Mouse (Mus musculus) spleen, adult 12 weeks (tissue): ENCODE measurements around the gene Akap12.

Experiments used
- DNase-seq: peaks from one replicate; pipeline ENCODE4 v3.0.0; 2022; ENCODE audit warnings: low spot score

Akap12 gene

DNA sequence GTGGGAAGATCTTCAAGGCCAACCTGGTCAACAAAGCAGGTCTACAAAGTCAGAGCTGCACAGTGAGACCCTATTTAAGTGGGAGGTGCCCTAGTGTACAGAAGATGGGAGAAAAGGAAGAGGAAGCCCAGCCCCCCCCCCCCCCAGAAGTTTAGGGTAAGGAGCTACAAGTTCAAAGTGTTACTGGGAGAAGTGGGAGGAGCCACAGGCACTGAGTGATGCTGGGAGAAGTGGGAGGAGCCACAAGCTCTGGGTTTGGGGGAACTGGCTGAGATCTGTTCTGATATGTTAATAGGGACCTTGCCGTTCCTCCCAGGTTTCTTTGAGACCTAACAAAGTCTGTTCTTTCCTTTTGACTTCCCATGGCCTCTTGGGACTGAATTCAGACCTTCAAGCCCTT, 18.6 kb downstream of the Akap12 start:
- DNase-seq = no peak

DNA sequence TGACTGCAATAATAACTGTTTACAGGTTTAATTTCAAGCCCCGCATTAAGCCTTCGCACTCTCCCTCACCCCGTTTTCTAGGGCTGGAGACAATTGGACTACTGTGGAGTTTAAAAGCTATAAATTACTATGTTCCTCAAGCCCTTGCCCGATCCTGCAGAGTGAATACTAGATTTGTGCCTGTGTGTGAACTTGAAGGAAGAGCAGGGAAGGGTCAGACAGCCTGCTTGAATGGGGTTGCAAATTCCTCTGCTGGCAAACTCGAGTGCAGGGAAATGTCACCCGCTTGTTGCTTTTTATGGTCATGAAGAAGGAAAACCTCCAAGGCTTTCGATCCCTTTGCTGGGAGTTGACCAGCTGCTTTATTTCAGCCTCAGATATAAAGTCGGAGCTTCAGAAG, 19.6 kb downstream of the Akap12 start:
- DNase-seq = no peak

DNA sequence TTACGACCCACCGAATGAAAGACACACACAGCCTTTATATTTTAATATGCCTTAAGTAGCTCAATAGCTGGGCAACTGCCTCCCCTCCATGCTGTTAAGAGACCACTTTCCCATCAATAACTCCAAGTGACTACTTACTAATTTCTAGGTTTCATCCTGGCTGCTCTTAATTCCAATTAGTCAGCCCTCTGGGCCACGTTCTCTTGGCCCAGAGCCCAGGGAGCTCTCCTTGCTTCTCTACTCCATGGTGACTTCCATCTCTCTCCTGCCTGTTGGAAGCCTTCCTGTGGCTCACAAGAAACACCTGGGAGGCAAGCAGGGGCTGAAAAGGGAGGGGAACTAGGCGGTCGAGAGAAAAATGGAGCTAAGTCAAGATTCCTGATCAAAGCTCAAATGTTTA, 23.0 kb downstream of the Akap12 start:
- DNase-seq = no peak

DNA sequence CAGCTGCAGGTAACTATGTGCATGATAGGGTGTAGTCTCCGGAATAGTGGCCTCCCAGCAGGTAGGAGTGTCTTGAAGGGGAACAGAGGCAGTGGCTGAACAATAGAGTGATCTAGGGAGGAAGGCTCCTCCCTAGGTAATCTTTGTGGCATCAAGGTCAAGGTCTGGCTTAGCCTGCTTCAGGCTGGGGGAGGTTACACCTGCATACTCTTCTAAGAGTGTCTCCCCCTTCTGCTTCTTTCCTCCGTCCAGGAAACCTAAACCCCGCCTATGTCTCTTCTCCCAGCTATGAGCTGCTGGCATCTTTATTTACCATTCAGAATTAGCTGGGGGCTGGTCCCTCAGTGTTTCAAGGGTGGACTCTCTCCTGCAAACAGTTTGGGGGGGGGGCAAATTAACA, 23.5 kb downstream of the Akap12 start:
- no peak for DNase-seq

DNA sequence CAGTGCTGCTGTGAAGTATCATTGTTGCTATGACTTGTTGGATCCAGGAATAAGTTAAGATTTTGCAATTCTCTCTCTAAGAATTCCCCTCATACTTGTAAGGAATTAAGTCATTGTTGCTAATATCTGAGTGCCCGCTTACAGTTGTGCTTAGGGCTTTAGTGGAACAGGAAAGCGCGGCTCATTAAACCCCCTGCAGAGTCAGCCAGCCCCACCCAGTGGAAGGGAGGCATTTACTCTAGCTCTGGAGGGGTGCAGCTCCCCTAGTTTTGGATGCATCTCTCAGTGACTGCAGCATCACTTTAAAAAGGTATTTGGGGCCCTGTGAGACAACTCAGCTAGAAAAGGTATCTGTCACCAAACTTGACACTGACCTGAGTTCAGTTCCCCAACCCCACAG, 24.0 kb downstream of the Akap12 start:
- no peak for DNase-seq

DNA sequence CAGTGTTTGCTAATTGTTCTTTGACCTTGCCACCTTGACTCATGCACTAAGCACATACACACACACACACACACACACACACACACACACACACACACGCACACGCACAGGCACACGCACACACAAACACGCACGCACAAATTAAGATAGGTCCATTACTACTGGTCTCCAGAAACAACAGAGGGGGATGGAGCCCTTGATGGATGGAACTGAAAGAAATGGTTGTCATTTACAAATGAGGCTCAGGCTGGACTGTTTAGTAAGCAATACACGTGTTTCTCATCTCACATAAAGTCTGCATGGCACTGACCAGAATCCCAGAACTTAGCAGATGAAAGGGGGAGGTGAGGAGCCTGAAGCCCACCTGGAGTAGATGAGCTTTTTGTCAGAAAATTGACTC, 24.4 kb downstream of the Akap12 start:
- no peak for DNase-seq

DNA sequence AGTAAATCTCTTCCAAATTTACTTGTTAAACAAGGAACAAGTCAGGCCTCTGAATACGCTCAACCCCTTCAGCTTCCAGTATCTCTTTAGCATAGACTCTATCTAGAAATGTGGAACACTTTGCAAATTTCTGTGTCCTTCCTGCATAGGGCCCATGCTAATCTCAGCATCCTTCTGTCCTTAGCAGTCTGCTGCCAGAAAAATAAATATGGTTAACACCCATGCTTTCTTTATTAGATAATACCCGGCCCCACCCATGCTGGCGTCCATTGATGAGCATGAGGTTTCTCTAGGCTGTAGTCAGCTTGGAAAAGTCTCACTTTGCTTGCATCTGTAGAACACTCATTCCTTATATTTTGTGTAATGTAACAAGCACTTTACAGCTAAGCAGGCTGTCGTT, 27.2 kb downstream of the Akap12 start:
- no peak for DNase-seq

DNA sequence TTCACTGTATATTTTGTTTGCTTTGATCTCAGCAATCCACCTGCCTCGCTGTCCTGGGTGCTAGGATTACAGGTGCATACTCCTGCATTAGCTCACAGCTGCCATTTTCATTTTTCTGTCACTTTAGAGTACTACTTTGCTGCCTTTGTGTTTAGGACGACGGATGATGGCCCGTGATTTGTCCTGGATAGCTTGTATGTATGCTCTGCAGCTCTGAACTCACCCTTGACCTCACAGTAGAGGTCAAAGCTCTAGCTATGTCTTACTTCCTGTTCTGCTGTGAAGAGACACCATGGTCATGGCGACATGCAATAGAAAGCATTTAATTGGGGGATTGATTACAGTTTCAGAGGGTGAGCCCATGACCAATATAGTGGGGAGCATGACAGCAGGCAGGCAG, 37.4 kb downstream of the Akap12 start:
- no peak for DNase-seq

DNA sequence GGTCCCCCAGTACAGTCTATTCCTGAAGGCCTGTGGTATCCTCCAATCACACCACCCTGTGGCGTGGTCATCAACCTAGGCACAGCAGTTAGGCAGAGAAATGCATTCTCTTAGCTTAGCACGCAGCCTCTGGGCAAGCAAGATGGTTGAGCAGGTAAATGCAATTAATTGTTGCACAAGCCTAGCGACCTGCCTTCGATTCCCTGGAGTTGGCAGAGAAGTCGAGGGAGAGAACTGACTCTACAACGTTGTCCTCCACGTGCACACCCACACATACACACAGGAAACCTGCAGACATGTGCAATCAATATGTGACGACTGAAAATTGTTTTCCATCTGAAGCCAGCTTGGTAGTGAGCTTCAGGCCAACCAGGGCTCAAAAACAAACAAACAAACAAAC, 57.7 kb downstream of the Akap12 start:
- DNase-seq = no peak

DNA sequence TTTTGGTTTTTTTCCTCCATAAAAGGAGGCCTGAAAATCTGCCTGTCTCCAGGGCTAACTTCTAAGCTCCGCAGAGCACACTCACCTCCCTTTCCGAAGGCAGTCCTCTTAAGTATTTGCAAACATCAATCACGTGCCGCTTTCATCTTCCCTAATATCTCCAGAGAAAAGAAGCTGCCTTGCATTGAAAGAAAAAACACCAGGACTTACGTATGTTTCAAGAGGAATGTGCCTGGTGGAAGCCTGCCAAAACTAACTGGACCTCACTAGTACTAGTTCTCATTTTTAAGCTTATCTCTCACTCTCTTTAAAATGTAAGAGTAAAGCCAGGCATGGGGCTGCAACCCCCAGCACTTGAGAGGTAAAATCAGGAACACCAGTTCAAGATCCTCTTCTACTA, 59.4 kb downstream of the Akap12 start:
- DNase-seq = no peak

DNA sequence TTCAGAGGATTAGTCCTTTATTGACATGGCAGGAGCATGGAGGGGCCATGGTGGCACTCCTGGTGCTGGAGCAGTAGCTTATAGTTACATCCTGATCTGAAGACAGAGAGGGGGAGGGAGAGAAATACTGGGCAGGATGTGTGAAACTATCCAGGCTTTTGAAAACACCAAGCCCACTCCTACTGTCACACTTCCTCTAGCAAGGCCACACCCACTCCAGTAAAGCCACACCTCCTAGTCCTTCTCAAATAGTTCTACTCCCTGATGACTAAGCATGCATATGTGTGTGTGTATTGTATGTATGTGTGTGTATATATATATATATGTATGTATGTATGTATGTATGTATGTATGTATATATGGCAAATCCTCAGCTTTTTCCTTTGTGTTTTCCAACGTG, 61.5 kb downstream of the Akap12 start:
- no peak for DNase-seq

DNA sequence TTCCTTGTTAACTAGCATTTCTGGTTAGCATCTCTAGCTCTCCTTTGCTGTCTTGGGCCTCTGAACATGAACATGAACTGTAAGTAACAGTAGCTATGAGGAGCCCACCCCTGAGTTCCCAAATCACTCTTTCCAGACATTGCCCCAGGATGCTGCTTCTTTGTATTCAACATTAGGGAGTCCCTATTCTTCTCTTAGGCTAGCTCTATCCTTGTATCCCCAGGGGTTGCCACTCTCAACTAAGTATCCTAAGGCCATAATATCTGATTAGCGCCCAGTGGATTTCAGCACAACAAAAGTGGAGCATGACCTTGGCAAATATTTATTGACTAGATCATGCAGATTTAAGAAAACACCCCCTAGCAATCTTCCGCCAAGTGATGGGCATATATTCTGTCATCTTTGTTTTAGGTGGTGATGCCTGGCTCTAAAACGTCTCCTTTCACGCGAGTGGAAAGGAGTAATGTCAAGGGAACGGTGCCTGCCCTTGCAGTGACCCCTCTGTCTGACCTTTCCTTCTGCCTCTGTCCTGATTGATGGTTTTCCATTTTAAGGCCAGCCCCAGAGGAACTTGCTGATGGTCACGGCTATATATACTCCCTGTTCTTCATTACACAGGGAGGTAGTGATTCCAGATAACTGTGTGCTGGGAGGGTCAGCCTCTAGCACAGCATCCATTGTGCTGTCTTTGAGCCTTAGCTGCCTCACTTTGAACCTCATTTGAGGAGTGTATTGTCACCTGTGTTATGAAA, 66.2 kb downstream of the Akap12 start:
- DNase-seq = no peak

DNA sequence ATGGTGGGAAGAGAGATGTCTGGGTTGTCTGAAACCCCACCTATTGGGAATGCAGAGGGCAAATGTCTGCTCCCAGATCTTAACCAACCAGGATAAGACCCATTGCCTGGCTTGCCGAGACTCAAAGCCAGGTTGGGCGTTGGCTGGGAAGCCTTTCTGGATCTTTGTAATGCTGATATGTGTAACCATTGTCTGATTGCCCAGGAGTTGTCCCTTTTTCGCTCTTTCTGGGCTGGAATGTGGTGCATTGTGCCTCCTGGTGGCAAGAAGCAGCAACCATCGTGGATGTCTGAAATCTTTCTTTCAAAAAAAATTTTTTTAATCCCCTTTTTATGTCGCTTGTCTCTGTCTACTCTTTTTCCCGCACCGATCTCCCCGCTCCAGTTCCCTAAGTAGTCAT, 67.1 kb downstream of the Akap12 start:
- no peak for DNase-seq

DNA sequence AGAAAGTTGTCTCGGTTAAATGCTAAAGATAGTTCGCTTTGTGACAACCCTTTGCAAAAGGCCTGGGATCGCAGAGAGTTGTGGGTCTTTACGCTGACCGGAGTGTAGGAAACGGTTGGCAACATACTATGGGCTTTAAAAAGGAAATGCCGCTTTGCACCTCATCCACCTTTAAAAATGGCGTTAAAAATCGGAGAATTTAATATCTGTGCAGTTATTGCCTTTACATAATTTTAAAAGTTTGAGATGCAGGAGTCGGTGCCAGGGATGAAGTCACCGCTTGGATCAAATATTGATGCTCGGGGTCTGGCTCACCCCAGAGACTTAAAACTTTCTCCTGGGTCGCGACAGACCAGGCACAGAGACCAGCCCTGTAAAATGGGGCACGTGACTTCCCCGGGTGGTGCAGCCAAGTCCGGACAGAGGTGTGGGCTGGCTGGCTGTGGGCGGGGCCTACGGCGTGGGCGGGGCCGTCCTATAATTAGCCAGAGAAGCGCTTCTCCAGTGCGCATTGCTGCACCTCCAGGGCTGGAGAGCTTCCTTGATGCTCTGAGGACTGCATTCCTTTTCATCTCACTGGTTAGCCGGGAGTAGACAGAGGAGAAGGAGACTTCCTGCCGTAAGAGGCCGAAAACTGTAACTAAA, 68.0 kb downstream of the Akap12 start:
- DNase-seq = peak; percentile 61

DNA sequence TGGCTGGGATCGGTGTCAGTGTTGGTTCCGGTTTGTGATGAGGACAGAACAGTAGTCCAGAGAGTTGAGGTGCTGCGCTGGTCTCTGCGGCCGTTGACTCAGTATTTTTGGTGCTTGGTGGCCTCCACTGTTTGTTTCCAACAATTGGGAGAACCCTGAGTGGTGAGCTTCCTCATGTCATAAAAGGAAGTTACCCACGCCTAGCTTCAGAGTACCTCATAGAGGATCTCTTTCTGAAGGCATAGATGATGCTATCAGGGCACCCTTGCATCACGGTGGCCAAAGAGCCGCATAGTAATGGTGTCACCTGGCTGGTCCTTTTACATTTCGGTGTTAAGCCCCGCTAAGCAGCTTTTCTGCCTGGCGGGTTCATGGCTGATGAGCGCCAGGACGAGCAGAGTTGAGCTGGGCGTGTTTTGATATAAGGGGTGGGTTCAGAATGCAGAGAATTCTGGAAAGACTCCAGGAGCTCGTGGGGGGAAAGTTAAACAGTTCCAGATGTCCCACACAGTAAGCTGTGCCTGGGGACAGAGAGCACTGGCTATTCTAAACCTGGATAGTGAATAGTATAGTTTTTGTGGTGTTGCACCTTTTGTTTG, 72.8 kb downstream of the Akap12 start:
- DNase-seq = no peak

DNA sequence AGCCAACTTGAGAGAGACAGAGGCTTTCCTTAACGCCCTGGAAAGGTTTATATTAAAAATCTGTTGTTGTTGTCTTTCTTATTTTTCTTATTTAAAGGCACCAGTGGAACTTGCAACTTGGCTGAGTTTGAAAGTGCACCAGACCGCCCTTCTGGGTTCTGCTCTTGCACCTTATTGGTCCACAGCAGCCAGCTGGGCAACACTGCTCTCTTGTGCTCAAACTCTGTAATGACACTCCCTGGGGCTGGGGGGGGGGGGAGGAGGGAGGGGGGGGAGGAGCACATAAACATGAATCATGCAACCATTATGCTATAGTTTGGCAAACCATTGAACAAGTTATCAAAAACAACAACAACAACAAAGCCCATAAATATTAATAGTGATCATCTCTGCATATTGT, 75.2 kb downstream of the Akap12 start:
- DNase-seq = no peak

DNA sequence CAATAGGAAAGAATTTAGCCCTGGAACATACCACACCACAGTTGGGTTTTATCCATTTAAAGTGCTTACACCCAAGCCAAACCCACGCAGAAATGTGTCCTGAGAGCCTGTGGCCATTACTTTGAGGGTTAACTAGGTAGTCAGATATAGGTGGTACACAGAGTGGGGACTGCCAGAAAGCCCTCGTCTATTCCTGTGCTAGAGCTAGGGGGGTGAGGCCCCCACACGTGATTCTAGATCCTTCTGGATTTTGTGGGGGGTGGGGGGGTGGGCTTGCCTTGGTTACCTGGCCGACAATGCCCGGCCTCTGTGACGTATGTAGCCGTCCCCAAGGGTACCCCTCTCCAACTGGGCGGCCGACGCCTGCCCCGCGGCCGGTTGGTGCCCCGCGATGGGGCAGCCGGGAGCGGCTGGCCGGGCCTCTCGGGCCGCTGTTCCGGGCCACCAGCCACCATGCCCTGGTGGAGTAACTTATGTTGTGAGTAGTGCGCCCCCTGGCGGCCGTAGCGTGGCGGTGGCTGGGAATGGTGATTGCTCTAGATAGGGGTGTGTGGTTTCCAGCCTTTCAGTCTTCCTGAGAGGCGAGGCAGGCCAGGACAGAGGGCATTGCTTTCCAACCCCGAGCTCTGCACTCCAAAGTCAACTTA, 80.4 kb downstream of the Akap12 start:
- peak; percentile 75 for DNase-seq

DNA sequence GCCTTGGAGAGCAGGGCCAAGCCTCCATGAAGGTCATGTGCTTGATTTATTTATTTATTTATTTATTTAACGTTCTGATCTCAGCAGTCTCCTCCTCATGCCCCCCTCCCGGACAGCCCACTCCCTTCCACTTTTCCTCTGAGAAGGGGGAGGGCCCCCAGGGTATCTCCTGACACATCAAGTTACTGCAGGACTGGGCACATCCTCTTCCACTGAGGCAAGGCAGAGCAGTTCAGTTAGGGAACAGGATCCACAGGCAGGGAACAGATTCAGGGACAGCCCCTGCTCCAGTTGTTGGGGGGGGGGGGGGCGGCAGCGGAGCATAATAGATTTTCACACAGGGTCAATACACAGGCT, 80.9 kb downstream of the Akap12 start:
- no peak for DNase-seq

DNA sequence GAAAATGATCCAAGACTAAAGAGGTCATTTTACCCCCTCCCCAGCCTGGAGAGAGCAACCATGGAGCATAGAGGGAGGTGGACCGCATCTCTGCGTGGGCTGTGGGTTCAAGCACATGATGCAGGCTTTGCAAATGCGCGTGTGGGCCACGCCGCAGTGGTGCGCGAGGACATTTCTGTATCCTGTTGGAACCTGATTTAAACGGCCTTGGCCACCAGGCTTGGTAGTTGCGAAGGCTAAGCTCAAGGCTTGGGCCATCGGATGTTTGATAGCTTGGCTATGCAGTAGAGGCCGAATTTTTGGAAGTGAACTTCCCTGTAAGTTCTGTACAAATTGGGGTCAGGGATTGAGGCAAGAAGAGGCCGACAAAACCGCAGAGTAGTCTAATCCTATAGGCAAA, 81.4 kb downstream of the Akap12 start:
- no peak for DNase-seq

DNA sequence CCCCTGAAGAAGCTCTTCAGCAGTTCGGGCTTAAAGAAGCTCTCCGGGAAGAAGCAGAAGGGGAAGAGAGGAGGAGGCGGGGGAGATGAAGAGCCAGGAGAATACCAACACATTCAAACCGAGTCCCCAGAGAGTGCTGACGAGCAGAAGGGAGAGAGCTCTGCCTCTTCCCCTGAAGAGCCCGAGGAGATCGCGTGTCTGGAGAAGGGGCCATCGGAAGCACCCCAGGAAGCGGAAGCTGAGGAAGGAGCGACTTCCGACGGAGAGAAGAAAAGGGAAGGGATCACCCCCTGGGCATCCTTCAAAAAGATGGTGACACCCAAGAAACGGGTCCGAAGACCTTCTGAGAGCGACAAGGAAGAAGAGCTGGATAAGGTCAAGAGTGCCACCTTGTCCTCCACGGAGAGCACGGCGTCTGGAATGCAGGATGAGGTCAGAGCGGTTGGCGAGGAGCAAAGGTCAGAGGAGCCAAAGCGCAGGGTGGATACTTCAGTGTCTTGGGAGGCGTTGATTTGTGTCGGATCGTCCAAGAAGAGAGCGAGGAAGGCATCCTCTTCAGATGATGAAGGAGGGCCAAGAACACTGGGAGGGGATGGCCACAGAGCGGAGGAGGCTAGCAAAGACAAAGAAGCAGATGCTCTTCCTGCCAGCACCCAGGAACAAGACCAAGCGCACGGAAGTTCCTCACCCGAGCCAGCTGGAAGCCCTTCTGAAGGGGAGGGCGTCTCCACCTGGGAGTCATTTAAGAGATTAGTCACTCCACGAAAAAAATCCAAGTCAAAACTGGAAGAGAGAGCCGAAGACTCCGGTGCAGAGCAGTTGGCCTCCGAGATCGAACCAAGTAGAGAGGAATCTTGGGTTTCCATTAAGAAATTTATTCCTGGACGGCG, 88.4 kb downstream of the Akap12 start:
- no peak for DNase-seq

DNA sequence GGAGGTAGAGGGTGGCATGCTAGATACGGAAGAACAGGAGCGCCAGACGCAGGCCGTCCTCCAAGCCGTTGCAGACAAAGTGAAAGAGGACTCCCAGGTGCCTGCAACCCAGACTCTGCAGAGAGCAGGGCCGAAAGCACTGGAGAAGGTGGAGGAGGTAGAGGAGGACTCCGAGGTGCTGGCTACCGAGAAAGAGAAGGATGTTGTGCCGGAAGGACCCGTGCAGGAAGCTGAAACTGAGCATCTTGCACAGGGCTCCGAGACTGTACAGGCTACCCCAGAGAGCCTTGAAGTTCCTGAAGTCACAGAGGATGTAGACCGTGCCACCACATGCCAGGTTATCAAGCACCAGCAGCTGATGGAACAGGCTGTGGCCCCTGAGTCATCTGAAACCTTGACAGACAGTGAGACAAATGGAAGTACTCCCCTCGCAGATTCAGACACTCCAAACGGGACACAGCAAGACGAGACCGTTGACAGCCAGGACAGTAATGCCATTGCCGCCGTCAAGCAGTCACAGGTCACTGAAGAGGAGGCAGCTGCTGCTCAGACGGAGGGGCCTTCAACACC, 89.8 kb downstream of the Akap12 start:
- no peak for DNase-seq

DNA sequence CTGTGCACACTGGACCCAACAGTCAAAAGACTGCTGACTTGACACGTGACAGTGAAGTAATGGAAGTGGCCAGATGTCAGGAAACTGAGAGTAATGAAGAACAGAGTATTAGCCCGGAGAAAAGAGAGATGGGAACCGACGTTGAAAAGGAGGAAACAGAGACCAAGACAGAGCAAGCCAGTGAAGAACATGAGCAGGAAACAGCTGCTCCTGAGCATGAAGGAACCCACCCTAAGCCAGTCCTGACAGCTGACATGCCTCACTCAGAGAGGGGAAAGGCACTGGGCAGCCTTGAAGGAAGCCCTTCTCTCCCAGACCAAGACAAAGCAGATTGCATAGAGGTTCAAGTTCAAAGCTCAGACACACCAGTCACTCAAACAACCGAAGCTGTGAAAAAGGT, 90.5 kb downstream of the Akap12 start:
- DNase-seq = no peak
